Mouse (Mus musculus) megakaryocyte, embryonic 14.5 days (primary cell): ENCODE results near the gene Jakmip3.

Source experiments
- FLI1 ChIP-seq: IDR thresholded peaks from 2 replicates; pipeline ENCODE4 v1.6.1; 2012; ENCODE audit warnings: low read length, inconsistent platforms, mixed read lengths
- GATA1 ChIP-seq: IDR thresholded peaks from 3 replicates; pipeline ENCODE4 v1.6.1; 2012; ENCODE audit warnings: mixed read lengths, low read length, inconsistent platforms, borderline replicate concordance

GRCm38 (mm10) chr7:138957106-138957505 is 16.6 kb downstream of the Jakmip3 start:
- no peak for TF ChIP-seq FLI1
- no peak for TF ChIP-seq GATA1
